Mouse (Mus musculus) liver, adult 2 months (tissue): Measurements from ENCODE around the gene Man1c1. TPM values are rescaled to one million over a fixed set of nuclear protein-coding genes. Genes with fewer than 3 reads are reported as not detected.

ENCODE experiments used
- DNase-seq: peaks from one replicate; pipeline ENCODE4 v3.0.0-alpha.2; 2011; ENCODE audit warnings: low read depth, low spot score; ENCODE audit errors: extremely low read depth
- H3K27ac ChIP-seq: fragments of 200-500 bp; replicated peaks from 2 replicates; pipeline ENCODE4 v1.5.1; 2012; ENCODE audit warnings: low read depth, mild to moderate bottlenecking, control low read depth, inconsistent platforms, low read length; ENCODE audit not compliant: insufficient read depth
- H3K27me3 ChIP-seq: fragments of 200-500 bp; 2 replicates; pipeline ENCODE4 v1.6.1; 2012; ENCODE audit warnings: mild to moderate bottlenecking, moderate library complexity, low read length, inconsistent platforms; ENCODE audit not compliant: control insufficient read depth, insufficient read depth
- H3K36me3 ChIP-seq: fragments of 200-500 bp; 2 replicates; pipeline ENCODE4 v1.6.1; 2012; ENCODE audit warnings: low read length, inconsistent platforms; ENCODE audit not compliant: control insufficient read depth, insufficient read depth
- H3K4me1 ChIP-seq: fragments of 200-500 bp; 2 replicates; pipeline ENCODE4 v1.6.1; 2011; ENCODE audit warnings: low read length; ENCODE audit not compliant: control insufficient read depth, insufficient read depth
- H3K4me3 ChIP-seq: fragments of 200-500 bp; 2 replicates; pipeline ENCODE4 v1.5.1; 2011; ENCODE audit warnings: low read depth, mild to moderate bottlenecking, control low read depth, low read length, moderate library complexity; ENCODE audit not compliant: insufficient read depth
- H3K79me2 ChIP-seq: fragments of 200-500 bp; 2 replicates; pipeline ENCODE4 v1.6.1; 2012; ENCODE audit warnings: inconsistent platforms, mild to moderate bottlenecking, low read length, moderate library complexity; ENCODE audit not compliant: control insufficient read depth, insufficient read depth
- H3K9ac ChIP-seq: fragments of 200-500 bp; 2 replicates; pipeline ENCODE4 v1.6.1; 2012; ENCODE audit warnings: low read depth, mild to moderate bottlenecking, control low read depth, inconsistent platforms, low read length
- CTCF ChIP-seq: fragments of 200-500 bp; IDR thresholded peaks from 2 replicates; pipeline ENCODE4 v1.5.1; 2011; ENCODE audit warnings: low read depth, low read length, control low read depth
- POLR2A ChIP-seq: fragments of 200-500 bp; IDR thresholded peaks from 2 replicates; pipeline ENCODE4 v1.6.1; 2011; ENCODE audit warnings: low read length, control low read depth; ENCODE audit not compliant: insufficient read depth; ENCODE audit errors: extremely low read depth
- WGBS: fragments of 180-500 bp; shearing (Covaris S2); methylation state at CpG from one replicate; pipeline ENCODE4 v1.1.7; 2018; 5-methylcytosine and 5-hydroxymethylcytosine counted together
- polyA plus RNA-seq: library from polyadenylated mRNA; depleted of rRNA; stranded (reverse); fragments of >200 nt; gene quantifications from 2 replicates; pipeline ENCODE4 v1.2.3, GENCODE M21; 2012; rRNA removed
- total RNA-seq: library from RNA; depleted of rRNA; stranded (reverse); fragments of >200 nt; gene quantifications from 2 replicates; pipeline ENCODE4 v1.2.3, GENCODE M21; 2014; rRNA removed

The Man1c1 gene
- total and polyA plus RNA-seq, 2 experiments: 1.1 TPM

DNA sequence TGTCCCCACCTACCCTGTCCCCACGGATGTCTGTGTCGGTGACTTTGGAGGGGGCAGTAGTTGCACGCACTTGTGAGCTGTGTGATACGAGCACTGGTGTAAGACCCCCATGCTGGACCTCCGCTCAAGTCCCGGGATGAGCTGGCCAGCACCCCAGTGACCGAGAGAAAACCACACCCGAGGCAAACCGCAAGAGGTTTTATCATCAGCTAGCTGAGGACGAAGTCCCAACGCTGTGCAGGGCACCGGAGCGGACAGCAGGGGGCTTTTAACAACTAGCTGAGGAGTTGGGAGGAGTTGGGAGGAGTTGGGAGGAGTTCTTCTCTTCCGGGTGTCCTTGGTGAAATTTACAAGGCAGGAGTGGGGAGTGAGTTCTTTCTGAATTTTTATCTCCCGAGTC is 191.3 kb downstream of the Man1c1 start:
- DNase-seq: no peak
- H3K9ac ChIP-seq: no peak overlapping the region
- no peak overlapping the region for H3K27ac ChIP-seq
- H3K4me3 ChIP-seq: no peak overlapping the region
- no peaks in the 10 kb centered on the region for H3K27me3 ChIP-seq
- TF ChIP-seq CTCF (peak; percentile 69), POLR2A (no peak)
- H3K36me3 ChIP-seq: peaks cover under 1% of the 10 kb centered on the region; the same call in 1 of the 2 replicates
- WGBS: 12% methylated on average over 15 of the region's 15 CpGs
- H3K79me2 ChIP-seq: no peaks in the 10 kb centered on the region; the same call in 1 of the 2 replicates
- peaks cover 3% of the 10 kb centered on the region; the same call in 1 of the 2 replicates for H3K4me1 ChIP-seq

DNA sequence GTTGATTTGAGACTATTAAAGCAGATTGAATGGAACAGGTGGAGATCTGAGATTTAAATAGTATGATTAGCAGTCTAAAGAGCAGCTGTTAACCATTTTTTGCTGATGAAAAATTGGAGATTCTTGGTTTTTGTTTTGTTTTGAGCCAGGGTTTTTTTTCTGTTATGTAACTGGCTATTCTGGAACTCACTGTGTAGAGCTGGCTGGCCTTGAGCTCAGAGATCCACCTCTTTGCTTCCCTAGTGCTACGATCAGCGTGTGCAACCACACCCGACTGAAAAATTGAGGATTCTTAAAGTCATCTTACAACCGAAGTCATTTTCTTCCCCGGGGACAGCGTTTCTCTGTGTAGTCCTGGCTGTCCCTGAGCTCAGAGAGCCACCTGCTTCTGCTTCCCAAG is 192.4 kb downstream of the Man1c1 start:
- no peaks in the 10 kb centered on the region for H3K27me3 ChIP-seq
- TF ChIP-seq POLR2A (no peak), CTCF (no peak)
- no peak for DNase-seq
- H3K4me3 ChIP-seq: no peak overlapping the region
- peaks cover 6% of the 10 kb centered on the region; the same call in 1 of the 2 replicates for H3K4me1 ChIP-seq
- no peaks in the 10 kb centered on the region; the same call in 1 of the 2 replicates for H3K79me2 ChIP-seq
- H3K9ac ChIP-seq: no peak overlapping the region
- WGBS: 36% methylated on average over 6 of the region's 6 CpGs
- peaks cover 3% of the 10 kb centered on the region; the same call in 1 of the 2 replicates for H3K36me3 ChIP-seq
- no peak overlapping the region for H3K27ac ChIP-seq

Other genes starting within 250 kb of the Man1c1 start
- gene Stmn1, start 236.0 kb downstream of the Man1c1 start, total RNA-seq: 4.4 and 12.8 TPM in 2 replicates
- gene Stmn1, start 236.0 kb downstream of the Man1c1 start, polyA plus RNA-seq: 0.49 and 2.8 TPM in 2 replicates
- 18.7 and 20.3 TPM in 2 replicates for gene Paqr7, start 207.6 kb downstream of the Man1c1 start, total RNA-seq
- 46.1 and 58.5 TPM in 2 replicates for gene Paqr7, start 207.6 kb downstream of the Man1c1 start, polyA plus RNA-seq
- 0.09 and 0.34 TPM in 2 replicates for gene Aunip, start 193.3 kb downstream of the Man1c1 start, total RNA-seq
- gene Aunip, start 193.3 kb downstream of the Man1c1 start, polyA plus RNA-seq: not detected in 2 replicates
- 50.9 and 55.1 TPM in 2 replicates for gene Mtfr1l, start 168.9 kb downstream of the Man1c1 start, total RNA-seq
- gene Mtfr1l, start 168.9 kb downstream of the Man1c1 start, polyA plus RNA-seq: 80.1 and 96.7 TPM in 2 replicates
- gene Selenon, start 152.1 kb downstream of the Man1c1 start, total RNA-seq: 0.74 and 1.1 TPM in 2 replicates
- gene Selenon, start 152.1 kb downstream of the Man1c1 start, polyA plus RNA-seq: 1.2 and 2.4 TPM in 2 replicates
- 6.5 and 7.4 TPM in 2 replicates for gene Ldlrap1, start 63.7 kb upstream of the Man1c1 start, total RNA-seq
- gene Ldlrap1, start 63.7 kb upstream of the Man1c1 start, polyA plus RNA-seq: 19.8 and 21.1 TPM in 2 replicates
- gene Maco1, start 149.1 kb upstream of the Man1c1 start, total RNA-seq: 22.3 and 28.0 TPM in 2 replicates
- gene Maco1, start 149.1 kb upstream of the Man1c1 start, polyA plus RNA-seq: 6.4 and 7.3 TPM in 2 replicates
- gene Rhd, start 160.2 kb upstream of the Man1c1 start, total RNA-seq: not detected in 2 replicates
- gene Rhd, start 160.2 kb upstream of the Man1c1 start, polyA plus RNA-seq: not detected in 2 replicates
- 109 and 115 TPM in 2 replicates for gene Tmem50a, start 210.7 kb upstream of the Man1c1 start, total RNA-seq
- 90.6 and 92.7 TPM in 2 replicates for gene Tmem50a, start 210.7 kb upstream of the Man1c1 start, polyA plus RNA-seq
- 200 and 206 TPM in 2 replicates for gene Rsrp1, start 219.3 kb upstream of the Man1c1 start, total RNA-seq
- gene Rsrp1, start 219.3 kb upstream of the Man1c1 start, polyA plus RNA-seq: 345 and 403 TPM in 2 replicates
- 34.4 and 48.0 TPM in 2 replicates for gene Syf2, start 226.6 kb upstream of the Man1c1 start, total RNA-seq
- gene Syf2, start 226.6 kb upstream of the Man1c1 start, polyA plus RNA-seq: 11.8 and 12.2 TPM in 2 replicates